Mouse (Mus musculus) limb, embryonic 12.5 days (tissue): ENCODE measurements around the gene Matn3. TPM values are rescaled to one million over a fixed set of nuclear protein-coding genes. Genes with fewer than 3 reads are reported as not detected.

Source experiments
- polyA plus RNA-seq: library from polyadenylated mRNA; unstranded; fragments of >200 nt; fragmentation: Nextera tagmentation; extraction: Ambion mirVana; gene quantifications from 2 replicates; pipeline ENCODE4 v1.2.1, GENCODE M21; 2016

Matn3 gene
- polyA plus RNA-seq, 1 experiment from 2014 or later: 5.4 TPM

Other genes with a start within 250 kb of the Matn3 start
- gene Sdc1, start 176.6 kb upstream of the Matn3 start, polyA plus RNA-seq: 257 and 262 TPM in 2 replicates
- 278 and 287 TPM in 2 replicates for gene Laptm4a, start 26.3 kb upstream of the Matn3 start, polyA plus RNA-seq
- 32.6 and 32.9 TPM in 2 replicates for gene Wdr35, start 26.0 kb downstream of the Matn3 start, polyA plus RNA-seq
- gene Ttc32, start 82.1 kb downstream of the Matn3 start, polyA plus RNA-seq: 15.7 and 17.2 TPM in 2 replicates